Mouse (Mus musculus): ENCODE results near the gene Dynlt3. TPM values are rescaled to one million over a fixed set of nuclear protein-coding genes. Genes with fewer than 3 reads are reported as not detected.
"Not testable (repeated sequence)": the region's sequence is repeated elsewhere in the genome, so short reads cannot be mapped to it uniquely, and the experiment has no call there.

The Dynlt3 gene
- polyA plus RNA-seq, 2 experiments: 13.2 to 27.9 TPM

DNA sequence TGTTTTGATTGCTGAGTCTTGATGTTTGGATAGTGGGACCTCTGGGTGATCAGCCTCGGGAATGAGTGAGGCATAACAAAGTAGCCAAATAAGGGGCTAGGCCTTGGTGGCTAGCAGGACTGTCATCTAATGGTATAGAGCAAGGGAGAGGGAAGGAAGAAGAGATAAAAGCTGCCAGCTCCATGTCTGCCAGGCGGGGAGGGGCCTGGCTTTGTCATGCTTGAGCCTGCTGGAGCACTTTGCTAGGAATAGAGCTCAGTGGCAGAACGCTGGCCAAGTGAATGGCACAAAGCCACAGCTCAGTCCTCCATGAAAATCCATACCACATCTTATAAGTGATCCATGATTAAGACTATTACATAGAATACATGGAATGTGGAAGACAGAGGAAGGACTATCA, 10.0 kb downstream of the Dynlt3 start:
- H3K27me3 ChIP-seq (ENCODE audit: control insufficient read depth, insufficient read depth, low read length): no peaks in the 10 kb centered on the region
- no peaks in the 10 kb centered on the region for H3K9me3 ChIP-seq (ENCODE audit: control insufficient read depth, low read length)
- H3K4me3 ChIP-seq (ENCODE audit: insufficient read depth in 1 of 2, low read depth in 2 of 2, low read length in 2 of 2): no peak overlapping the region
- WGBS (ENCODE audit: insufficient replicate concordance): 43% methylated on average over 3 of the region's 3 CpGs
- H3K27ac ChIP-seq: no peak overlapping the region
- DNase-seq (ENCODE audit: low read depth in 3 of 3, low spot score in 3 of 3) (no peak), ATAC-seq (ENCODE audit: insufficient read depth) (no peak)
- H3K9ac ChIP-seq (replicated peaks): no peak overlapping the region
- no peak overlapping the region for H3K4me2 ChIP-seq (ENCODE audit: low read depth)
- no peaks in the 10 kb centered on the region for H3K4me1 ChIP-seq (replicated peaks; ENCODE audit: control insufficient read depth in 2 of 2, insufficient read depth in 2 of 2, low read length in 1 of 2)
- no peak for TF ChIP-seq CTCF (IDR thresholded peaks at IDR 0.05; ENCODE audit: low read depth)
- TF ChIP-seq EP300 (IDR thresholded peaks at IDR 0.05; ENCODE audit: low read depth): no peak
- no peaks in the 10 kb centered on the region for H3K36me3 ChIP-seq (replicated peaks; ENCODE audit: control insufficient read depth, insufficient read depth, low read depth)

DNA sequence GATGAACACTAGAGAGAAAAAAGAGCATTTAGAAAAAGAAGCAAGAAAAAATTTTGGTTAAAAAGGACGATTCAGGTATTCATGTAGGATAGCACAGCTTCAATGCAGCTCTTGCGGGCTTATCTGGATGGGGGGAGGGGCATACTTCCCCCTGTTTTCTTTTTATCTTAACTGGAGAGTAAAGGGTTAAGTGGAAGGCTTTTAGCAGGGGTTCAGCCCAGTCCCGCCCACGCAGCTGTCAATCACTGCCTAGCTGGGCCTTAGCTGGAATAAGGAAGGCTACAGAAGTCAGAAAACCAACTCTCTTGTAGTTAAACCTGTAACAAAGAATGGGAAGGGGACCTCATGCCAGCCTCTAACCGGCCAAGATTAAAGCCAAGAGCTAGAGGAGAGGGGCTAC, 22.2 kb downstream of the Dynlt3 start:
- not testable (repeated sequence) for H3K36me3 ChIP-seq (replicated peaks; ENCODE audit: control insufficient read depth, insufficient read depth, low read depth); H3K27me3 ChIP-seq (ENCODE audit: control insufficient read depth, insufficient read depth, low read length); H3K9ac ChIP-seq (replicated peaks); DNase-seq (ENCODE audit: low read depth in 3 of 3, low spot score in 3 of 3); H3K9me3 ChIP-seq (ENCODE audit: control insufficient read depth, low read length); H3K4me3 ChIP-seq (ENCODE audit: insufficient read depth in 1 of 2, low read depth in 2 of 2, low read length in 2 of 2); H3K27ac ChIP-seq; H3K4me2 ChIP-seq (ENCODE audit: low read depth); H3K4me1 ChIP-seq (replicated peaks; ENCODE audit: control insufficient read depth in 2 of 2, insufficient read depth in 2 of 2, low read length in 1 of 2)
- WGBS (ENCODE audit: insufficient replicate concordance): 31% methylated on average over 5 of the region's 5 CpGs
- ATAC-seq (ENCODE audit: insufficient read depth): peak; percentile 65; the same call in 1 of the 2 replicates

DNA sequence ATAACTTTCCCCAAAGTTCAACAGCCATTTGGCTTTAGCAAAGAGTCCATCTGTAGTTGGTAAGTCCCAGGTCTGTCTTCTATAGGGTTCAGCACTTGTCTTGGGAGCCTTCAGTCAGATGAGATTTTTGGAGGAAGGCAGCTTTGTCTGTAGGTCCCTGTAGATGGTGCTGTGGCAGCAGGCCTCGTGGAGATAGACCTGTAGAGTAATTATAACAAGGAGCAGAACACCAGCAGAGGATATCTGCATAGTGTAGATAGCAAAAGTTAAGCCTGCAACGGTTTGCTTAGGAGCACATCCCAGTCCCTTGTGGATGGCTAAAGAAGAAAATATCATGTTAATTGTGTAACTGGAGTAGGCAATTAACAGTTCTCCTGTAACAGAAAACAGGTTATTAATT, 22.7 kb downstream of the Dynlt3 start:
- H3K27me3 ChIP-seq (ENCODE audit: control insufficient read depth, insufficient read depth, low read length); H3K27ac ChIP-seq; H3K36me3 ChIP-seq (replicated peaks; ENCODE audit: control insufficient read depth, insufficient read depth, low read depth); H3K4me1 ChIP-seq (replicated peaks; ENCODE audit: control insufficient read depth in 2 of 2, insufficient read depth in 2 of 2, low read length in 1 of 2); H3K9me3 ChIP-seq (ENCODE audit: control insufficient read depth, low read length); H3K9ac ChIP-seq (replicated peaks); H3K4me2 ChIP-seq (ENCODE audit: low read depth); H3K4me3 ChIP-seq (ENCODE audit: insufficient read depth in 1 of 2, low read depth in 2 of 2, low read length in 2 of 2): not testable (repeated sequence)
- peak; percentile 74 for ATAC-seq (ENCODE audit: insufficient read depth)
- WGBS (ENCODE audit: insufficient replicate concordance): 13% methylated on average over 2 of the region's 2 CpGs
- peak; percentile 11; the same call in 1 of the 2 replicates for TF ChIP-seq CTCF (IDR thresholded peaks at IDR 0.05; ENCODE audit: low read depth)
- 0 out of 2 replicates have a peak, but pooled peaks have one; percentile 25 for TF ChIP-seq EP300 (IDR thresholded peaks at IDR 0.05; ENCODE audit: low read depth)
- DNase-seq (ENCODE audit: low read depth in 3 of 3, low spot score in 3 of 3): peak in 1 of 3 experiments; percentile 17

Other genes starting within 250 kb of the Dynlt3 start
- 1.7 and 2.8 TPM in 2 replicates for gene Cybb, start 175.2 kb downstream of the Dynlt3 start, polyA plus RNA-seq (2012; rRNA removed)
- gene Cybb, start 175.2 kb downstream of the Dynlt3 start, polyA plus RNA-seq (2014; fragmentation: Nextera tagmentation; extraction: Ambion mirVana): 9.2 and 9.3 TPM in 2 replicates
- not detected in 2 replicates for gene H2al1o, start 90.6 kb downstream of the Dynlt3 start, polyA plus RNA-seq (2012; rRNA removed)
- gene H2al1o, start 90.6 kb downstream of the Dynlt3 start, polyA plus RNA-seq (2014; fragmentation: Nextera tagmentation; extraction: Ambion mirVana): not detected in 2 replicates
- gene Hypm, start 183.9 kb upstream of the Dynlt3 start, polyA plus RNA-seq (2012; rRNA removed): 0.11 and 0.22 TPM in 2 replicates
- not detected in 2 replicates for gene Hypm, start 183.9 kb upstream of the Dynlt3 start, polyA plus RNA-seq (2014; fragmentation: Nextera tagmentation; extraction: Ambion mirVana)
- not detected in 2 replicates for gene H2al3, start 186.7 kb upstream of the Dynlt3 start, polyA plus RNA-seq (2012; rRNA removed)
- not detected in 2 replicates for gene H2al3, start 186.7 kb upstream of the Dynlt3 start, polyA plus RNA-seq (2014; fragmentation: Nextera tagmentation; extraction: Ambion mirVana)
- gene Sytl5, start 222.6 kb upstream of the Dynlt3 start, polyA plus RNA-seq (2012; rRNA removed): 0.25 and 0.54 TPM in 2 replicates
- 0.75 and 0.89 TPM in 2 replicates for gene Sytl5, start 222.6 kb upstream of the Dynlt3 start, polyA plus RNA-seq (2014; fragmentation: Nextera tagmentation; extraction: Ambion mirVana)

All from liver, embryonic 14.5 days (tissue).